Mouse (Mus musculus) left cerebral cortex, postnatal 14 days (tissue): ENCODE data around the gene Rab5c. TPM values are rescaled to one million over a fixed set of nuclear protein-coding genes. Genes with fewer than 3 reads are reported as not detected.

Experiments
- DNase-seq, 2 experiments: peaks; one replicate each; pipeline ENCODE4 v3.0.0; 2021 to 2022; ENCODE audit warnings: low spot score in 2 of 2, mixed read lengths in 1 of 2
- intact Hi-C: fragments of 180-260 bp; cut with DNase I; formaldehyde crosslinking; loops from one replicate; pipeline ENCODE4 v1.15.1; 2025
- total RNA-seq, 2 experiments: library from RNA; stranded (reverse); gene quantifications; 2 replicates each; pipeline ENCODE4 v1.2.3; 2021

Rab5c gene
- total RNA-seq, 2 experiments from 2014 or later = 159 to 161 TPM

DNA sequence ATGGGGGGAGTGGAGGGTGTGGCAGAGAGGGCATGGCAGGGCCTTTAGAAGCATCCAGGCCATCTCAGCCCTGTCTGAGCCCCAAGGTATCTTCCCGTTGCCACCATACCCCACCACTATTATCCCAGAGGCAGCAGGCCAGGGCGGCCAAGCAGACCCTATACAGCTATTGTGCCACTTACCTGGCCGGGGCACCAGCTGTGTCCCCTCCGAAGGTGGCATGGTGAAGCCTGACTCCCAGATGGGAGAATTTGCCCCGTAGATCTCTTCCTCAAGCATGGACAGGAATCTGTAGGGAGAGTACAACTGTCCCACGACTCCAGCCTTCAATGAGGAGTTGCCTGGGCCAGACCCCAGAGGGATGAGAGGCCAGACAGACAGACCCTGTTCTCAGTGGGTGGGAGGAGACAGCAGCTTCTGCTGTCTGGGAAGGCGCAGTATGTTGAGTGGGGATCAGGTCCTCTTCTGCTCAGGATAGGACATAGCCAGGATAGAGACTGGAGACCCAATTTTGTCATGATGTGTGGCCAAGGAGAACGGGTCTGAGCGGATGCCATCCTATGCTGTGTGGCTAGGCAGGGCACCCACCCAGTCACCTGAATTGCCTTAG lies 28.7 kb downstream of the Rab5c start:
- intact Hi-C loops = no loop called here
- DNase-seq = no peak

DNA sequence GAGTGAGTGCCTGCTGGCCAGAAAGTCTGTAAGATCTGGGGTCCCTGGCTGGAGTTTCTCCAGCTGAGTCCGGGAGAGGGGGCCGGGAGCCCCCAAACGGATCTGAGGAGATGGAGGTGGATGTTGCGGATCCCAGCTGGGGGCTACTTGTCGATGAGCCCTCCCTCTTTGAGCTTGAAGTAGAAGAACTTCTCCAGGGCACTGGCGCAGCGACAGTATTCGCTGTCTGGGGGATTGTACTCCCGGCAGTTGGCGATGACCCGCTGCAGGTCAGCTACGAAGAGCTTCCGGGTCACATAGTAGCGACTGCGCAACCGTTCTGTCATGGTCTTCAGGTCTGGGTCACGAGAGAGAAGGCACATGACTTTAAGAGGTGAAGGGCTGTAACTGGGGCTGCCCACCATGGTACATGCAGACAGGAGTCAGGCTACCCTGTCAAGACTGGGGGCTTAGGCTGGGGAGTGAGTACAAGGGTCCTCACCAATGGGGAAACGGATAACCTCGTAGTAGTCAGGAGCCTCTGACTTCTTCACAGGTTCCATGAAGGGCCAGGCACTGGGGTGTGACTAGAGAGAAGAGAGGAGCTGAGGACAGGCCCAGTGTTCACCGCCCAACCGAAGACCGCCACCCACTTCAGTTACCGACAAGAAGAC lies 32.8 kb downstream of the Rab5c start:
- intact Hi-C loops = no loop called here

DNA sequence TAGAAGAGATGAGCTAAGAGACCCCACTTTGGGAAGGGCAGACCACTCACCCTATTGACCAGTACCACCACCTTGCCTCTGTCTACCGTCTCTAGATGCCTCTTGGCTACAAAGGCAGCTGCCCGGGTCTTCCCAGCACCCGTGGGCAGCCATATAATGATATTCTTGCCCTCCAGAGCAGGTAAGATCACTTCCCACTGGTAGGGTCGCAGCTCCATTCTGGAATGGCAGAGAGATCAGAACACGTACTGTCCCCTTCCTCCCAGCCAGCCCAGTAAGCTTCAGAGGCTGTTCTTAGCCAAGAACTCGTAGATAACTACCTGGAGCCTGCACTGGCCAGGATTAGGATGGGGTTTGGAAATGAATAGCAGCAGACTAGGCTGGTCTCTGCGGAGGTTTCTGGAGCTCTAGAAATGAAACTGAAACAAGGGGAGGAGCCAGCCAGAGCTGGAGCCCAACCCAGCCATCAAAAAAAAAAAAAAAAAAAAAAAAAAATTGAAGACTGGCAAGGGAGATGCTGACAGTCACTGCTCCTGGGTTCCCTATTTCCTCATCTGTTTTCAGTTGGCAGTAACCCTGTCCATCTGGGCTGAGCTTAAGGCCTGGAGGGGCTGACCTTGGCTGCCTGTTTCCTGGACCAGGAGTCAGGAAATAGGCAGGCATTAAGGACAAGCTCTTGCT lies 34.0 kb downstream of the Rab5c start, which contains the start of gene Dhx58:
Gene Dhx58, minus strand, starts transcription at position 421 of the 681 bp plus-strand sequence.
- intact Hi-C loops = loop anchor here (2.0 kb wide), 2 partner anchors 75 to 133 kb away; no protein-coding TSS in a partner anchor
- DNase-seq = no peak

More for the DNA sequence above, 32.8 kb downstream of the Rab5c start:
- no peak for DNase-seq

DNA sequence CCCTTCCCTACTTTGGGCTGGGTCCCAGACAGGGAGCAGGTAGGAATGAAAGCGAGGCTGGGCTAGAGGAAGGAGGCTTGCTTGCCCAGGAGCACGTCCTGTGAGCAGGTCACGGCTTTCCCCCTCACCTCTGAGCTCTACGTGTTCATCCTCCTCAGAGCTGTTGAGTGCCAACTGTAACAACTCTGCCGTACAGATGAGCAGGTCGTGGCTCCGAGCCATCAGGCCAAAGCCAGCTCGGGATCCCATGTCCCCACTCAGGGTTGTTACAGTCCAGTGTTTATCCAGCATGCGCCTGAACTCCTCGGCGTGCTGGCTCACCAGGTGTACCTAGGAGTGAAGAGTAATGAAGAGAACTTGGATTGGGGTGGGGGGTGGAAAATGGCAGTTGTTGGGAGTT lies 34.6 kb downstream of the Rab5c start:
- intact Hi-C loops = loop anchor here (2.0 kb wide), 2 partner anchors 75 to 133 kb away; no protein-coding TSS in a partner anchor
- DNase-seq = no peak

DNA sequence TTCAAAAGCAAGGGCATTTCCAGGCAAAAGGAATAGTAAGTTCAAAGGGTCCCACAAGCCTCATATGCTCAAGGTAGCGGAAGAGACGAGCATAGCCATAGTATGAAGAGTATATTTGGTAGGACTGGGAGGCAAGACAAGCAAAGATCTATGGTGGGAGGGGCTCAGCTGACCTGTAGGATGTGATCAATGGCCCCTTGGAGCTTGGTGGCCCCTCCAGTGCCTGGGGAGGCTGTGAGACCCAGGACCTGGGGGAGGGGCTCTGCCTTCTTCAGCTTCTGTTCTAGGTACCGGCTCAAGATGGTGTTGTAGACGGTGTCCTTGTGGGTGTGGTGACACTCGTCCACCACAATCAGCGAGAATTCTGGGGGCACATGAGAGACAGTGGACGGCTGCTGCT lies 35.1 kb downstream of the Rab5c start:
- intact Hi-C loops = loop anchor here (2.0 kb wide), 2 partner anchors 74 to 132 kb away; no protein-coding TSS in a partner anchor
- no peak for DNase-seq

DNA sequence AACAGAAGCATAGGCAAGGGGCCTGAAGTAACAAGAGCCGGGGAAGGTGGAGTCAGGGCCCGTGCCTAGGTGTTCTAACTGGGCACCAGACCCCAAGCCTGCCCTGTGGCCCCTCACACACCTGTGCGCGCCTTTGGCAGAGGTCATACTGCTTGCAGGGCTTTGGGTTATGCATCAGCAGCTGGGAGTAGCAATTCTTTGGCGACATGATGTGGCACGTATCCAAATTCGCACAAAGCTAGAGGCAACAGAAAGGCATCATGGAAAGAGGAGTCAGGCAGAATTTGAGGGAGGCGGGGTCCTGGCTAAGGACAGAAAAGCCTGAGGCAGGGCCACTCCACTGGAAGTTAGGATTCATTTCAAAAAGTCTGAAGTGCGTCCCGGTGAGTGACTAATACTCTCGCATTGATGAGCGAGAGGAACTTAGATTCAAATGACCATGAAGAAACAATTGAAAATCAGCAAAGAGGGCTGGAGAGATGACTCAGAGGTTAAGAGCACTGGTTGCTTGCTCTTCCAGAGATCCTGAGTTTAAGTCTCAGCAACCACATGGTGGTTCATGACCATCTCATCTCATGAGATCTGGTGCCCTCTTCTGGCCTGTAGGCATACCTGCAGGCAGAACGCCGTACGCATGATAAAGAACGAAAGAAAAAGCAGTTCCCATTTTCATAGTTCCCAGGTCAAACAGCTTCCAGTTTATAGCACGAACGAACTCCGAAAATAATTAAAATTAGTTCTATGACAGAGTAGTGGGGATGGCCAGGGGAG lies 35.7 kb downstream of the Rab5c start:
- peak; percentile 73 to 78 for DNase-seq
- intact Hi-C loops = loop anchor here (2.0 kb wide), 2 partner anchors 73 to 131 kb away; no protein-coding TSS in a partner anchor

DNA sequence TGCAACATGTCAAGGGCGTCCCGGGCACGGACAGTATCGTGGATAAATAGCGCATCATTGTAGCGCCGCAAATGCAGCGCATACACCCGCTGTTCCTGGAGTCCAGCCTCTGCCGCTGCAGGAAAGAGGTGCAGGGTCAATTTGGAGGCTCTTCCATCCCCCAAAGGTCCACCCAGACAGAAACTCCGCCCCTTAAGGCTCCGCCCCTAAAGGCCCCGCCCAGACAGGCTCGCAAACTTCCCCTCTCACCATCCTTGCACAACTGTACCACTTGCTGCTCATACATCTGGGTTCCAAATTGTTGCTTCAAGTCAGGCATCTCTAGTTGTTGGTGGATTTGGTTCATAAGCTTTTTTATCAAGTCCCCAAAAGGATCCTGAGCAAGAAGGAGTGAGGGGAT lies 36.7 kb downstream of the Rab5c start:
- intact Hi-C loops = no loop called here
- DNase-seq = no peak

DNA sequence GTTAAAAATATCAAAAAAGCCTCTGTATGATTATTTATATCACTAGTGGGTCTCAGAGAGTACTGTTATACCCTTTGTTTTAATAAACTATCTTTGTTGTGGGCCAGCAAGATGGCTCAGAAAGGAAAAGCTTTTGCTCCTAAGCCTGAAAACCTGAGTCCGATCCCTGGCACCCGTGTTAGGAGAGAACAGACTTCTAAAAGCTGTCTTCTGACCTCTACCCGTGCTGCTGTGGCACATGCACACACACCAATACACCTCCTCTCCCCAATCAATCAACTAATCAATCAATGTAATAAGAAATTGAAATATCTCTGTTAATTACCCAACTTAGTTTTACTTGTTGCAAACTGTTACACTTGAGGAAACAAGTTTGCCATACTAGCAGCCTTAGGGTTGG lies 37.3 kb downstream of the Rab5c start:
- intact Hi-C loops = no loop called here
- DNase-seq = no peak

DNA sequence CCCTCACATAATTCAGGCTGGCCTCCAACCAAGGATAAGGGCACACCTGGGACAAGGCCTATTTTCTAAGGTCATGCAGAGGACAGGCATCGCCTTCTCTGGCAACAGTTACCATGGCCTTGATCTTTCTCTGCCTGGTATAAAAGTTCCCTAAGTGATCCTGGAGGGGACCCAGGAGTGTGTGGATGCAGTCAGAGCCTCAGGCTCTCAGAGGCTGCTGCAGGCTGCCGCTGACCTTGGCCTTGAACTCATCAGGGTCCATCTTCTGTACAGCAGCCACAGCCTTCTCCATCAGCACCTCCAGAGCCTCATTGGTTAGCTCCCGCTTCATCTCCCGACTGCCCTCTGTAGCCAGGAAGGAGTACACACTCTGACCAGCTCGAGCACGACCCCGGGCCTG lies 40.1 kb downstream of the Rab5c start:
- intact Hi-C loops = no loop called here
- DNase-seq = no peak

DNA sequence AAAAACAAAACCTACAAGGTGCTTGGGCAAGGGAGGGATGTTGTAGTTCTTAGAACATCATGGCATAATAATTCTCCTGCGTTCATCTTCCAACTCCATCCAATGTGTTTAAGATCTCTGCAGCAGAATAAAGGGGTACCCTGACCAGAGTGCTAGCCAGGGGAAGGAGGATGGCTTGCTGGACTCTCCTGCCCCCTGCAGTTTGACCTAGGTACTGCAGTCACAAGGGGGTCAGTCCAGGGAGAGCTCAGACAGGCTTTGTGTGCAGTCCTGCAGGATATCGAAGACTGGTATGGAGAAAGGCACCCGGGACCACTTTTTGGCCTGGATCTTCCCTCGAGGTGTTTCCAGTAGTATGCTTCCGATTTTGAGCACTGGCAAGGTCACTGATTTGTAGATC lies 43.1 kb downstream of the Rab5c start:
- DNase-seq = peak in 1 of 2 experiments; percentile 80
- intact Hi-C loops = loop anchor here (2.0 kb wide), 1 partner anchor 68 kb away; no protein-coding TSS in a partner anchor

DNA sequence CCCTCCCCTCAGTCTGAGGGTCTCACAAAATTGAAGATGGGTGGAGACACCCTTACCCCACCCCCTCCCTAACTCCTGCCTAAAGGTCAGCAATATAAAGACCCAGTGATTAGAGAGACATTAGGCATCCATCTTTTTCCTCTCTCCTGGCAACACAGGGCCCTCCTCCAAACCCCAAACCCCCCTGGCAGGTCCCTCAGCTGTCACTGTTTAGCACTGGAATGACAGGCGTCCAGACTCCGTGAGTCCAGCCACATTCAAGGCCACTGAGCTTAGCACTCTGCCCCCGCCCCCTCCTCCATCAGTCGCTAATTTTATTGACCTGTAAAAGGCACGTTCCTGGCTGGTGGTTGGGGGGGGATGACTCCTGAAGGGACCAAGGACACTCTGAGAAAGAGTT lies 44.9 kb downstream of the Rab5c start:
- no peak for DNase-seq

DNA sequence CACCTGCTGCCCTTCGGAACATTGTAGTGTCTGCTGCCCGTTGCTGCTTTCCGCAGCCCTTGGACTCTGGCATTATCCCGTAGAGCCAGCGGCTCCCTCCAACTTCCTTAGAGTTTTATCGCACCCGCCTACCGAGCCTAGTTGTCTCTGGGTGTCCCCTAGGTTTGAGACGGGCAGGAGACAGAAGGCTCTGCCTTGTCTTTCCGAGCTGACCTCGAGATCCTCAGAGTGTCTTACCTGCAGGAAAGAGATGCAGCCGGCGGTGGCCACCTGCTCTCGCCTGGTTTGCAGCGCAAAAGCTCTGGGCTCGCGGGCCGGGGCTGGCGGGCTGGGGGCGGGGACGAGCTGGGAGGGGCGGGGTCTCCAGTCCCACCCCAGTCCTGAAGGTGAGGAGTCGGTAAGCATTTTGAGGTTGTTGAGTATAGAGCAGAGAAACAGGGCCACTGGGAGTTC lies 45.8 kb downstream of the Rab5c start, which contains the start of gene Zfp385c:
Gene Zfp385c, minus strand, starts transcription at position 292 of the 453 bp plus-strand sequence.
- intact Hi-C loops = no loop called here
- no peak for DNase-seq

More for the DNA sequence above, 44.9 kb downstream of the Rab5c start:
- intact Hi-C loops = no loop called here

DNA sequence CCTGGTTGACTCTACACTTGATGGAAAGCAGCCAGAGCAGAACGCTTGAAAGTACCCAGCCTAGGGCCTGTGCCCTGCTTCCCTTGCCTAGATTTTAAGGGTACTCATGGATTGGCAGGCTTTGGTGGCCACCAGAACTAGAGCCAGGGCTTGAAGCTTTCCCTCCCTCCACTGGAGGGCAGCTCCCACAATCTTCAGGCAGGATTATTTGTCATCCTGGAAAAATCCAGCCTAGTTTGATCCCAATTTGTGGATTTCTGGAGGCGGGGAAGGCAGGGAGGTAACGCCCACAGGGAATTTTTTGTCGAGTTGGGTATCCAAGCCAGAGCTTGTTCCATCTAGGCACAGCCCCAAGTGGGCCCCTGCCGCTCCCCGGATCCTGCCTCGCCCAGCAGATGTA lies 47.6 kb downstream of the Rab5c start:
- intact Hi-C loops = no loop called here
- no peak for DNase-seq

DNA sequence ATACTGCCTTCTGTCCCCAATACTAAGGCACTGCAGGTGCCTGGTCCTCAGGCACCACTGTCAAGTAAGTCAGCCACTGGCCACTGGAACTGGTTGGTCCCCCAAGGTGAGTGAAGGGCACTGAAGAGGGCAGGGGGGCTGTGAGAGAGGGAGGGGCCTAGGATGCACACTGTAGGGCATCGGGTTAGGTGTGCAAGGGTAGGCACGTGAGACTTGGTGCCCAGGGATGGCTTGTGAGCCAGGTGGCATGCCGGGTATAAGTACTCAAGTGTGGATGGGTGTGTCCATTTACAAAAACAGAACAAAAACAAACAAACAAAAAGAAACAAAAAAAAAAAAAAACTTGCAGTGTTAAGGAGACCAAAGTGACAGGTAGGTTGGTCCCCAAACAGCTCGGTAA lies 49.6 kb downstream of the Rab5c start:
- intact Hi-C loops = no loop called here
- DNase-seq = no peak

DNA sequence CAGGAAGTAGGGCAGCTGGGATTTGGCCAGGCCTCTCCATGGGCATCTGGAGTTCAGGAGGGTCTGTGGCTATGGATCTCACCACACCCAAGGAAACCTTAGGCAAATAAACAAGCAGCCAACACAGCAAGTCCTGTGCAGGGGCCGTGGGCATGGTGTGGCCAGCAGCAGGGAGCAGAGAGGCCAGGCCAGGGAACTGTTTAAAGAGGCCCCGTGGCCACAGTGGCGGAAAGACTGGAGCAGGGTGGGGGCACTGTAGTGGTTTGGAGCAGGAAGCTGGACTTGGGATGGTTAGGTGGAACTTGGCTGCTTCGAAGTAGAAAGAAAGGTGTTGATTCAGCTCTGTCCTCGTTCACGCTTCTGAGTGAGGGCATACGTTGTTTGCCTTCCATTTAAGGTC lies 50.8 kb downstream of the Rab5c start:
- DNase-seq = no peak
- intact Hi-C loops = no loop called here

DNA sequence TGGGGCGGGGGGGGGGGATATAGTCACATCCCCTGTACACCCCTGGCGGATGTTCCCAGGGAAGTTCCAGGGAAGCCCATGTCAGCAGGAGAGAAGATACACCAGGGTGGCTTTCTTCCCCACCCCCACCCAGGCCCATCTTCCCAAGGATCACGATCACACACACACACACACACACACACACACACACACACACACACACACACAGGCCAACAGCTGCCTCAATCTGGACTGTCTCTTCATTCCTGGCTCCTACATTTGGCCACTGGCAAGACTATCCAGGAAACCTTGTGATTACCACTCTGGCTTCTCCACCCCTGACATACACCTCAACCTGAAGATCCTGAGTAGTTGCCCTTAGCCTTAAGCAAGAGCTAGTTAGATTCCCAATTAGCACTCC lies 52.6 kb downstream of the Rab5c start:
- no peak for DNase-seq
- intact Hi-C loops = no loop called here

DNA sequence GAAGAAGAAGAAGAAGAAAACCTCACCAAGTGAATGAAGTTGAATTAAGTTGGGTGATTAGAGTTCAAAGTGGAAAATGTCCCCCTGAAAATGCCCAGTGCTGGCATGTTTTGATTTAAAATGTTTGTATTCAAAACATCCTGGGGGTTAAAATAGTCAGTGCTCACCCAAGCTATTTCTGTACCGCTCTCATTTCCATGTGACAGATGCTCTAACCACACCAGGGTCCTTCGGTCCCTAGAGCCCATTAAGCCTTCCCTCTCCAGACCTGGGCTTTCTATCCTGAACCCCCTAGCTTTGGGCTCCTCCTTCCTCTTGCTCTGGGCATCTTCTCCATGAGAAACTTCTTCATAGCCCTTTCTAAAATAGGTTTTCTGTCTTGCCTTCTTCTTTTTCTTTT lies 53.9 kb downstream of the Rab5c start:
- DNase-seq = no peak
- intact Hi-C loops = no loop called here

DNA sequence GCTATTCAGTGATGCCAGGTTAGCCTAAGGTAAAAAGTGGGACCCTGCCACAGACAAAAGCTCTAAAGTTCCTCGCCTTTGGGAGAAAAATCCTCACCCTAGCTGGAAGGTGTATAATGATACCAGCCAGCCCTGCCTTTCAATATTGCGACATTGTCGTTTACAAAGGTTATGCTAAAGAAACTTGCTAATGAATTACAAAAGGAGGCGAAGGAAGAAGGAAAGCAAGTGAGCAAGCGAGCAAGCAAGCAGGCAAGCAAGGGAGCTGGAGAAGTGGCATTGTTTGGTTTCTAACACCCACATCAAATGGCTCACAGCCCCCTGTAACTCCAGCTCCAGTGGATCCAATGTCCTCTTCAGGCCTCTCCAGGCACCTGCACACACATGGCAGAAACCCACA lies 55.5 kb downstream of the Rab5c start:
- DNase-seq = no peak
- intact Hi-C loops = no loop called here

DNA sequence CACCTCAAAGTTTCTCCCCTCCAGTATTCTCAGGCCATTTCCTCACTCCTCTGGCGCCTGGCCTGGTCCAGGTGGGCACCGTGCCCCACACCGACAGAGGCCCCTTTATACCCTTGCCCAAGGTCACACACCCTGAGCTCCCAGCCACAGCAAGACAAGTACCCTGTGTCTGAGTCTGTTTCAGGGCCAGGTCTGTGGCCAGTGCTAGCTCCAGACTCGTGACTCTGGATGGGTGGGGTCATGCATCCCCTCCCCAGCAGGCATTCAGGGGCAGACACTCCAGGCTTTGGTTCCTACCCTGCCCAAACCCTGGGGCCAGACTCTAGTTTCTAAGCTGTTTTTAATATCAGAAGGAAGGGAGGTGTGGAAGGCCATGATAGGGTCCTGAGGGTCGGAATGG lies 56.2 kb downstream of the Rab5c start:
- DNase-seq = no peak
- intact Hi-C loops = no loop called here

DNA sequence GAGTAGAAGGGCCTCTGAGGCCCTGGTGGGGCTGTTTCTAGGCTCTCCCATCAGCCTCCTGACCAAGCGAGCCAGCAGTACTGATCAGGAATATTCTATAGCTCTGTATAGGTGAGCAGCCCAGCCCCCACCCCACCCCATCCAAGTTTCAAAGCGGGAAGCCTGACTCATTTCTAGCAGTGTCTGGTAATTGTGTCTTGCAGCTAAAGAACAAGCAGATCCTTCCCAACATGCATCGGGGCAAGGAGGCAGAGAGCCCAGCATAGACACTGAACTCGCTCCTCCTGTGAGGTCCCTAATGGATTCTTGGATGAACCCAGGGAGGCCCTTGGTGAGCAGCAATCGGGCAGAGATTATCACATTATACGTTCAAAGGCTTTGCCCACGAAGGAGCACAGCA lies 60.2 kb downstream of the Rab5c start:
- peak; percentile 40 to 45 for DNase-seq
- intact Hi-C loops = no loop called here
